Mouse (Mus musculus) intestine, embryonic 15.5 days (tissue): ENCODE results near the gene Zfp956. TPM values are rescaled to one million over a fixed set of nuclear protein-coding genes. Genes with fewer than 3 reads are reported as not detected.

Experiments
- ATAC-seq: fragments of 200-750 bp; cut with Nextera tagmentation; 2 replicates; pipeline ENCODE4 v1.8.0; 2017; ENCODE audit warnings: moderate TSS enrichment, moderate library complexity
- H3K27ac ChIP-seq: fragments of 300-500 bp; sonication (generic); 2 replicates; pipeline ENCODE4 v1.5.1; 2015; ENCODE audit warnings: mild to moderate bottlenecking, inconsistent platforms
- H3K27me3 ChIP-seq: fragments of 300-500 bp; sonication (generic); replicated peaks from 2 replicates; pipeline ENCODE4 v1.6.1; 2015; ENCODE audit warnings: inconsistent platforms
- H3K36me3 ChIP-seq: fragments of 300-500 bp; sonication (generic); 2 replicates; pipeline ENCODE4 v1.6.1; 2015; ENCODE audit warnings: inconsistent platforms
- H3K4me1 ChIP-seq: fragments of 300-500 bp; sonication (generic); replicated peaks from 2 replicates; pipeline ENCODE4 v1.6.1; 2015; ENCODE audit warnings: inconsistent platforms
- H3K4me2 ChIP-seq: fragments of 300-500 bp; sonication (generic); replicated peaks from 2 replicates; pipeline ENCODE4 v1.6.1; 2015; ENCODE audit warnings: mild to moderate bottlenecking, inconsistent platforms
- H3K4me3 ChIP-seq: fragments of 300-500 bp; sonication (generic); replicated peaks from 2 replicates; pipeline ENCODE4 v1.5.1; 2015; ENCODE audit warnings: inconsistent platforms
- H3K9ac ChIP-seq: fragments of 300-500 bp; sonication (generic); 2 replicates; pipeline ENCODE4 v1.6.1; 2015; ENCODE audit warnings: inconsistent platforms
- H3K9me3 ChIP-seq: fragments of 300-500 bp; sonication (generic); 2 replicates; pipeline ENCODE4 v1.6.1; 2016; ENCODE audit warnings: inconsistent platforms
- WGBS: fragments of 180-500 bp; shearing (Covaris S2); methylation state at CpG from one replicate; pipeline ENCODE4 v1.1.7; 2015; 5-methylcytosine and 5-hydroxymethylcytosine counted together
- polyA plus RNA-seq: library from polyadenylated mRNA; unstranded; fragments of >200 nt; fragmentation: Nextera tagmentation; extraction: Ambion mirVana; gene quantifications from 2 replicates; pipeline ENCODE4 v1.2.1, GENCODE M21; 2015

Zfp956 gene
- polyA plus RNA-seq, 1 experiment from 2014 or later: 9.4 TPM

DNA sequence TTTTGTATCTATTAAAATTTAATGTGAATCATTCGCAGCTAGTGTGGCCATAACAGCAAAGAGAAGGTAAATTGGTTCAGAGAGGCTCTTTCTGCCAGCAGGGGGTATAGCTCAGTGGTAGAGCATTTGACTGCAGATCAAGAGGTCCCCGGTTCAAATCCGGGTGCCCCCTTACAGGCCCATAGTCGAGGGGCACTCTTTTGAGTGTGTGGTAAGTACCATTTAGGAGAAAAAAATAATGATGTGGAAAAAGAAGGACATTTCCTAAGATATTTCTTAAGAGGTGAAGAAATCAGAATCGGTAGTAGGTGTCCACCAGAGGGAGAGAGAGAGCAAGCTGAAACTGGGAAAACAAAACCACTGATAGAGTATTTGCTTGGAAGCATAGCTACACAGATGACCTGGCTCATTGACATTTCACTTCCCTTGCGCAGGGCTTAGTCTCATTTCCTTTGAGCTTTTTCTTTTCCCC, 25.7 kb downstream of the Zfp956 start:
- H3K4me1 ChIP-seq: no peaks in the 10 kb centered on the region
- ATAC-seq: peak; percentile 96
- 12% methylated on average over 6 of the region's 6 CpGs for WGBS
- H3K9ac ChIP-seq: no peak overlapping the region
- H3K4me3 ChIP-seq: no peak overlapping the region
- H3K27me3 ChIP-seq: no peaks in the 10 kb centered on the region
- H3K27ac ChIP-seq: no peak overlapping the region
- H3K36me3 ChIP-seq: no peaks in the 10 kb centered on the region
- H3K9me3 ChIP-seq: no peaks in the 10 kb centered on the region
- no peak overlapping the region for H3K4me2 ChIP-seq

DNA sequence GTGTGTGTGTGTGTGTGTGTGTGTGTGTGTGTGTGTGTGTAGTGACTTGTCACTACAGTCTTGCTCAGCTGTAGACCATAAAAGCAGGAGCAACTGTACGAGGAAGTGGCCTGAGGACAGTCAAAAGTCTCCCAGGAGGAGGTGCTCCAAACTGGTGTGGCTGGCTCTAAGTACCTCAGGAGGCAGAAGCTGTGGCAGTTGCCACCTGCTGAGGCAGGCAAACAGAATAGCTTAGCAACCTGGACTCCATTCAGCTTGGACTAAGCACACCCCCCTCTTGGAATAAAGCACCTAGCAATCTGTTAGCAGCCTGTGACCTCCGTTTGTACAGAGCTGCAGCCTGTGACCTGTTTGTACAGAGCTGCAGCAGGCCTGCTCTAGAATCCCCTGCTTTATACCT, 30.7 kb downstream of the Zfp956 start:
- peak; percentile 53 for ATAC-seq
- WGBS: 13% methylated on average over 2 of the region's 2 CpGs
- Histone ChIP-seq H3K4me1 (no peaks in the 10 kb centered on the region), H3K9ac (no peak overlapping the region), H3K4me2 (no peak overlapping the region), H3K36me3 (no peaks in the 10 kb centered on the region), H3K27ac (no peak overlapping the region), H3K4me3 (no peak overlapping the region), H3K27me3 (no peaks in the 10 kb centered on the region), H3K9me3 (no peaks in the 10 kb centered on the region)

DNA sequence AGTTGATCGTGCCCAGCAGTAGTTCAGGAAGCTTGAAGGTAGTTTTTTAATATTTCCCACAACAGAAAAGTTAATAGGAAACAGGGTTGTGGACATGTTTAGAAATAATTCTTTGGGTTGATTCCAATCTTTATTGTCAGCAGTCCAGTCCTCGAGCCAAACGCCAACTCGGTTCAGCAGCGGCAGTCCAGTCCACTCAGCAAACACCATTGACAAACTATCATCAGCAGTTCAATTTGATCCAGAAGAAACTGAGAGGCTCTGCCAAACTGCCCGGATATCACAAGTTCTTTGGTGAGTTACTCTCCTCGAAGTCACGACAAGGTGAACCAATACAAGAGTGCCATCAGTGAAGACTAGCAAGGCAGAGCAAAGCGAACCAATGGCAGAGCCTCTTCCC, 42.5 kb downstream of the Zfp956 start:
- Histone ChIP-seq H3K27me3 (no peaks in the 10 kb centered on the region), H3K4me3 (no peak overlapping the region), H3K4me1 (no peaks in the 10 kb centered on the region), H3K36me3 (no peaks in the 10 kb centered on the region), H3K4me2 (no peak overlapping the region), H3K9ac (no peak overlapping the region), H3K27ac (no peak overlapping the region), H3K9me3 (no peaks in the 10 kb centered on the region)
- ATAC-seq: no peak
- 88% methylated on average over 9 of the region's 9 CpGs for WGBS

DNA sequence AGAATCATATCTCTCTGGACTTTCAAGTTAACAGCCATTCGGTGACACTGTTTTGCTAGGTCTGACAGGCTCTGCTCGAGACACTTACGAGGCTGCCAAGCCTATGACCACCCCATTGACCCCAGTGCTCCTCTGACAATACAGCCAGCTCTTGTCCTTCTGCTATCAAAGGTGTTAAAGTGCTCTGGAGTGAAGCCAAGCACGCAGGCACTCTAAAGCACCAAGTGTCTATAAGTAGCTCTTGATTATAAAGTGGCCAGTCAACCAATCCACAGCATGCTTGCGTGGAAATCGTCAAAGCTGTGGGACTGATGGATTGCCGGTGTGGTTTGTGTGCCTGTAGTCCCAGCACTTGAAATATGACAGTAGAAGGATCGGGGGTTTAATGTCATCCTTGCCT, 57.5 kb downstream of the Zfp956 start:
- ATAC-seq: no peak
- no peaks in the 10 kb centered on the region for H3K27me3 ChIP-seq
- H3K4me2 ChIP-seq: no peak overlapping the region
- H3K4me3 ChIP-seq: no peak overlapping the region
- no peak overlapping the region for H3K27ac ChIP-seq
- H3K4me1 ChIP-seq: no peaks in the 10 kb centered on the region
- no peaks in the 10 kb centered on the region for H3K36me3 ChIP-seq
- H3K9me3 ChIP-seq: no peaks in the 10 kb centered on the region
- H3K9ac ChIP-seq: no peak overlapping the region
- whole genome bisulfite sequencing: 57% methylated on average over 8 of the region's 8 CpGs

Other genes starting within 250 kb of the Zfp956 start
- 304 and 326 TPM in 2 replicates for gene Pdia4, start 140.0 kb upstream of the Zfp956 start, polyA plus RNA-seq
- gene Zfp786, start 122.5 kb upstream of the Zfp956 start, polyA plus RNA-seq: 2.3 and 2.4 TPM in 2 replicates
- gene Zfp398, start 117.7 kb upstream of the Zfp956 start, polyA plus RNA-seq: 6.8 and 8.2 TPM in 2 replicates
- 12.0 and 12.1 TPM in 2 replicates for gene Zfp282, start 76.2 kb upstream of the Zfp956 start, polyA plus RNA-seq
- gene Zfp212, start 32.9 kb upstream of the Zfp956 start, polyA plus RNA-seq: 11.8 and 12.4 TPM in 2 replicates
- 6.5 and 7.1 TPM in 2 replicates for gene Zfp777, start 95.5 kb downstream of the Zfp956 start, polyA plus RNA-seq
- gene Zfp746, start 133.2 kb downstream of the Zfp956 start, polyA plus RNA-seq: 15.1 and 15.6 TPM in 2 replicates